Mouse (Mus musculus) adrenal gland, postnatal 10 days (tissue): Measurements from ENCODE around the gene Cdk5rap3. TPM values are rescaled to one million over a fixed set of nuclear protein-coding genes. Genes with fewer than 3 reads are reported as not detected.

Experiments used
- DNase-seq: peaks from one replicate; pipeline ENCODE4 v3.0.0; 2021; ENCODE audit warnings: mixed read lengths
- long read RNA-seq, 2 experiments: library from polyadenylated mRNA; stranded (forward); transcript quantifications; one replicate each; pipeline ENCODE4 v2.0.0; 2021
- total RNA-seq, 2 experiments: library from RNA; stranded (reverse); gene quantifications; 2 replicates each; pipeline ENCODE4 v1.2.3; 2021

Cdk5rap3 gene
- total RNA-seq = 10 to 100 TPM; 54.1 to 54.9 TPM
- long read RNA-seq, experiment 1, transcript Cdk5rap3-201 (14 exons, 2,250 nt) = major isoform, 162 of 220 reads
- long read RNA-seq, experiment 1, partial matches to known transcripts = 26 of 220 reads
- long read RNA-seq, experiment 1, other reads (novel, unspliced or antisense) = 31 of 220 reads
- long read RNA-seq, experiment 2, transcript Cdk5rap3-201 (14 exons, 2,250 nt) = major isoform, 86 of 119 reads
- long read RNA-seq, experiment 2, partial matches to known transcripts = 12 of 119 reads
- long read RNA-seq, experiment 2, other reads (novel, unspliced or antisense) = 21 of 119 reads

DNA sequence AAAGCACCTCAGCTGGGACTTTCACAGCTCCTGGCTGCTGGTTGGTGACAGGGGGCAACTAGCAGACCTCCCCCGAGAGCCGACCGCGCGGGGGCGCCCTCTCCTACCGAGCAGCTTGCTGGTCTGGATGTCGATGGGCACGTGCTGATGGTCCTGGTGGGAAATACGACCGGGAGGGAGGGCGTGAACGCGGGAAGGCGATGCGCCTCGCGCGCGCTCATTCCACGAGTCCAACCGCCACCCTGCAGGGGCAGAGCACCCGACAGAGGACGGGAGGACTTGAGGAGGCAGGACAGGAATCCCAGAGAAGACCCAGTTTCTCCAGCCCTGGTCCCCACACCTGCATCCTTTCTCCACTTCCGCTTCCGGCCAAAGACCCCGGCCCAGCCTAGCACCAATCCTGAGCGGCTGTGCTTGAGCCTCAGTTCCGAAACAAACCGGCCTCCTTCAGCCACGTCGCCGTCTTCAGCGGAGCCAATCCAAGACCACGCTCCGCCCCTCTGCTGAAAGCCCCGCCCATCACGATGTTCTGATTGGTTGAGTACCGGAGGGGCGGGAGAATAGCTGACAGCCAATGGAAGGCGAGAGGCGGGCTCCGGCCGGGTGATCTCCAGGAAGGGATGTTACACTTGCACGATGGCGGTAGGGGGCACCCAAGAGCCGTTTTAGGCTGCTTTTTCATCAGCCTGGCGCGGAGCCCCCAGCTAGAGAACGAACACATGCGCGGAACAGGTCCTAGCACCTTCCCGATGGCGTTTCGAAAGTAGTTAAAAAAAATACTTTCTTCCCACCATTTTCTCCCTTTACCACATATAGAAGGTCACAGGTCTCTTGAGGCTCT lies at the start of gene Cdk5rap3:
Gene Cdk5rap3, minus strand, starts transcription at position 453 of the 841 bp plus-strand sequence.
- peak; percentile 99 for DNase-seq

DNA sequence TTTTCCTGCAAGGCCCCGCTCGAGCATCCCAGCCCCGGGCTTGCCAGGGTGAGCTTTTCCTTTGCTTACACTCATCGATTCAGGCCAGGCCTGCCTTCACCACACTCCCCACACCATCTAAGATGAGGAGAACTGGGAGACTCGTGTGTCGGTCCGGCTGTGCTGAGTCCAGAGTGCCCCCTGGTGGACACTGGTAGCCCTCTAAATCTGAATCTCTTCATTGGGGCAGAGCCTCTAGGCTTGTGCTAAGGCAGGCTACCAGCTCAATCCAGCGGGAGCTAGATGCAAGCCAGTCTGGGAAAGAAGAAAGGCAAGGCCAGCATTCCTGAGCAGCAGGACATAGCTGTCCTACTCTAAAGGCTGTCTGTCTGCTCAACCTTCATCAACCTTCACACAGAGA lies 47.3 kb upstream of the Cdk5rap3 start:
- peak; percentile 95 for DNase-seq

GRCm38 (mm10) chr11:96957061-96957805 lies 40.9 kb upstream of the Cdk5rap3 start:
- DNase-seq = no peak

- no peak for DNase-seq
These were observed 39.9 kb upstream of the Cdk5rap3 start for GRCm38 (mm10) chr11:96956009-96956724.

- DNase-seq = no peak
These were observed 38.8 kb upstream of the Cdk5rap3 start for GRCm38 (mm10) chr11:96955094-96955493.

GRCm38 (mm10) chr11:96952896-96953295 lies 36.6 kb upstream of the Cdk5rap3 start:
- no peak for DNase-seq

DNA sequence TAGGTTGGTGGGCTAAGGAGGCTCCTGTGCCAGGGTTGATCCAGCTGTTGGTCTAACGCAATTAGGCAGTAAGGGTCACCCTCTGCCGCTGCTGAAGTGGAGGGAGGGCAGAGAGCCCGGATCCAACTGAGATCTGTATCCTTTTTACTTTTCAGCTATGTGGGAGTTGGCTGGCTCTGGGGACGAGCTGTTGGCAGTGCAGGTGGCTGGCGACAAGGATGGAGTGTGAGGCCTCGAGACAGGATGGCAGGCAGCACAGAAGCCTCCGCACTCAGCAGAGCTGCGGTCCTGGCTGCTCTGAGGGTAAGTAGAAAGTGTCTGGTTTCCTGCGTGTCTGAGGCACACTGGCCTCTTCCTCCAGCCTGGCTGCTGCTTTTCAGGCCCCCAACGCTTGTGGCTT lies 36.1 kb upstream of the Cdk5rap3 start:
- no peak for DNase-seq

- DNase-seq = no peak
These were observed 34.5 kb upstream of the Cdk5rap3 start for GRCm38 (mm10) chr11:96950767-96951166.

- no peak for DNase-seq
These were observed 31.6 kb upstream of the Cdk5rap3 start for GRCm38 (mm10) chr11:96947849-96948248.

DNA sequence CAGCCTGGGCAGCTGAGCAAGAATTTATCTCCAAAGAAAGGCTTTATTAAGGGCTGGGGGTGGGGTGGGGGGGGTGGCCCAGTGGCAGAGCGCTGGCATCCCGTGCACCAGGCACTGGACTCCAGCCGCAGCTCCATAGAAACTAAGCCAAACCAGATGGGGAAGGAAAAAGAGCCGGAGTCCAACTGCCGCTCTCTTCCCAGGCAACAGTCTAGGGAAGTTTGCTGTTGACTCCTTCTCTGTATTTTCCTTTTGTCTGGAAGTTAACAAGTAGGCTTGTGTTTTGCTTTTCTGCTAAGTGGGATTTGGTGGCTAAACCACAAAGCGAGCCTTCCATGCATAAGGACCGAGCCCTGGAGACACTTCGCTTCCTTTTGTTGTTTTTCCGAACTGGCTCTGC lies 30.2 kb upstream of the Cdk5rap3 start:
- no peak for DNase-seq

- DNase-seq = no peak
These were observed 28.7 kb upstream of the Cdk5rap3 start for GRCm38 (mm10) chr11:96944844-96945580.

DNA sequence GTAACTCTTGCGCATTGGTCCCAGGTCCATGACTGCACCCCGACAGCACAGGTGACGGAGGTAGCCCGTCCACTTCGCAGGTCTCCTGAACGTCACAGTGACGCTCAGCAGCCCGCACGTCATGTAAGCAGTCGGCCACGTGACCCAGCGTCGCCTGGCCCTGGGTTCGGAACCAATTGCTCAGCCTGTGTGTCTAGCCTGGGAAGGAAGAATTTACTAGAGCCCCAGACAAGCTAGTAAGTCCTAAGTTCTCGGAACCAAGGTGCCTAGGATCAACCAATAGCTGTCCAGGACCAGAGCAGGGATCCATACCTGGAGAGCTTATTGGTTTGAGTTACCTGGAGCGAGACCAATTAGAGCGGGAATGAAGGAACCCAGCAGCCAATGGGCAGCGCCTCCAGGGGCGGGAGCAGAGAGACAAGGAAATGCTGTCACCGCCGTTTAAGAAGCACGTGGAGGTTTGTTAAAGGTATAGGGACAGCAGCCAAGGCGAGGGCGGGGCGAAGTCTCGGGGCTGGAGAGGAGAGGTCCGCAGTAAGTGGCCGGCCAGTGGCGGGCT lies 27.5 kb upstream of the Cdk5rap3 start, which contains the start of gene Pnpo:
Gene Pnpo, minus strand, starts transcription at position 241 of the 559 bp plus-strand sequence.
- peak; percentile 93 for DNase-seq

GRCm38 (mm10) chr11:96941989-96942590 lies 25.8 kb upstream of the Cdk5rap3 start:
- no peak for DNase-seq

DNA sequence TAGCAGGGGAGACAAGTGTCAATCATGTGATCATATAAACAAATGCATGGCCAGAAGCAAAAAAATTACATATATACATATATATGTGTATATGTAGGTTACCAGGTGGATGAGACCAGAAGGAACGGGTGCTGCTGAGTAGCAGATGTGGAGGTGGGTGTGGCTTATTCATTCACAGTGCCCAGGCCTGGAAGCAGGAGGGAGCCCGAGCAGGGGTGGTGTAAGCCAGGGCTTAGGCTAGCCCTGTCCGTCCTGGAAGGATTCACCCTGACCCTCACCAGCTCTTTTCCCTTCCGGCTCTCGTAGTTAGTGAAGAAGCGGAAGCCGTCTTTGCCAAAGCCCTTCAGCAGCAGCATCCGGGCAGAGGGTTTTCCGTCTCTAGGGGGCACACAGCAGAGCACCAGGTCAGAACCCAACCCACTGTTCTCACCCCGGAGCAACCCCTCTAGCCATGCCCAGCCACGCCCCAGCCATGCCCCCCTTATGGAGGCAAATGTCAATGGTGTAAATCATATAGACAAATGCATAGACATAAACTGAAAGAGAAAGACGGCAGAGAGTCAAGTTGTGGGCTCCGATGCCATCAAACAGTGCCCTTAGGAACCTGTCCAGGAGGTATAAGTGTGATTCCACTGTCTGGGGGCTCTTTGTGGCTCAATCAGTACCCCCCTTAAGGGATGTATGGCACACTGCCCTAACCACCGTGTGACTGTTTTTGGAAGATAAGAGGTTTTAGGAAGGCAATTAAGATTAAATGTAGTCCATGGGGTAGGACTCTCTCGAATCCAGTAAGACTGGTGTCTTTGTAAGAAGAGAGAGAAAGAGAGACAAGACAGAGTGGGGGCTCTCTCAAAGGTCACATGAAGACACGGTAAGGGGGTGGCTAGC lies 24.5 kb upstream of the Cdk5rap3 start:
- DNase-seq = no peak

DNA sequence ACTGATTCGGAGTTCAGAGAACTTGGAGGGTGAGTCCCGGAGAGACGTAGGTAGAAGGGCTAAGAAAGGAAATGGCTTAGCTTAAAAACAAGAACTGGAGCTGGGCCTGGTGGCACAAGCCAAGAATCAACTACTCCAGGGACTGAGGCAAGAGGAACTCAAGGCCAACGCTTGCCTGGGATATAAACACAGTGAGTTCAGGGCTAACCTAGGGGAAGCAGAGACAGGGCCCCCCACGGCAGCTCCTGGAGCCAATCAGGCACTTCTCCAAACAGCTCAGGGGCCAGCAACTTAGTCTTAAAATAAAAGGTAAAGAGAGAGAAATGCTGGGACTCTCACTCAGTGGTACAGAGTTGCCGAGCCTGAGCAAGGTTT lies 22.1 kb upstream of the Cdk5rap3 start:
- DNase-seq = peak; percentile 57

DNA sequence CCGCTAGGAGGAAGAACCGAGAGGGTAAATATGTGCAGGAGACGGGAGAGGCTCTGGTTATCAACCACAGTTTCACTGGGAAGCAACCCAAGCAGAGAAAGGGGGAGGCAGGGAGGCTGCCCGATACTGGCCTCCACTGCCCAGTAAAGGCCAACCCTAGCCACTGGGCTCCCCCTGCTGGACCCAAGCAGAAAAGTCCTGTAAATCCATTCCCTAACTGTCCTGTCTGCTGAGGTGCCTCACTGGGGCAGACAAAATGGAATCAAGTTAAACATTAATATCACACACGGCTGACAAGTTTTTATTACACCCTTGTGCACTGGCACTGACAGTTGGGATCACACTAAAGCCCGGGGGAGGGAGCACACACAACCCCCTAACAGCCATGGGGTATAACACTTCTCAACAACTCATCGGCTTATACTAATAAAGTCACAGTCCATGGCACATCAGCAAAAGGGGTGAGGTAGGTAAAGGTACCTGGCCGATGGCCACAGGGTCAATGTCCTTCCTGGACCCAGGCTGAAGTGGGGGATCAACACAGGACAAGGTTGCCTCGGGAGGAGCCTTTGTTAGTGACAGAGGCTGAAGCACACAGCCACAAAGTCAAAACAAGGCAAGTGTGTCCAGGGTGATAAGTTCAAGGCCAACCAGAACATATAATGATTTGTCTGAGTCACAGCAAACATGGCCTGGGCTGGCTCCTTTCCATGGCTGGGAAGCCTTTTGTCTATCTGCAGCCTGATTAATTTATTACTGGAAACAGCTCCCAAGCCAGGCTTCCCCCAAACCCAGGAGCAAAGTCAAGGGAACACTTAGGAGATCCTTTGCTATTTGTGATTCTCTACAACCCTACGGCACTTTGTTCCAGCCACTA lies 21.5 kb upstream of the Cdk5rap3 start:
- peak; percentile 86 for DNase-seq

DNA sequence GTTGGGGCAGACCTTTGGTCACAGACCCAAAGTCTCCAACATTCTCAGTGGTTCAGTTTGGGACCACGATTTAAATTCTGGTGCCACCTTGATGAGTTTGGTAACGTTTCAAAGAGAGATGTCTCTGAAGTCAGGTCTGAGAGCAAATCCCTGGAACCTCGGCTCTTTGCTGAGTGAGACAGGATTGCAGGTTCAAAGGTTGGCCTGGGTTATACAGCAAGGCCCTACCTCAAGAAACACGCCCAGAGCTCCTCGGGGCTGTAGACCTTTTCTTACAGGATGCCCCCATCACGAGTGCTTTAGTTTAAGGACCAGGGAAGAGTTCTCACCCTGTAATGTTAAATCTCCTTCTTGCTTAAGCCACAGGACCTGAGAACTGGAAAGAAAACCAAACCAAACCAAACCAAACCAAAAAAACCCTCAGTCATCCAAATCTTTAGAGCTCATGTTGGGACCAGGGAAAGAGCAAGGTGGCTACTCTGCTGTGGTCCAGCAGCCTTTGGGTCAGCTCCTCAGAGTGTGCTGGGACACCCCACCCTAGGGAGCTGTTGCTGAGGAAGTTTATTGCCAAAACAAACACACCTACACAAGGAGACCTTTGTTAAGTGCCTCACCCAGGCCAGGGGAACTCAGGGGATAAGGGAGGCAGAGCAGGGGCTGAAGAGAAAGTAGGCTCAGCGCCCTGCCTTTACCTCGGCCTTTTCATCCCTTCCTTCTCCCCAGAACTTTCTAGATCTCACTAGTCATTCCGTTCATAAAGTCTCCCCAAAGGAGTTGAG lies 19.8 kb upstream of the Cdk5rap3 start:
- DNase-seq = no peak

DNA sequence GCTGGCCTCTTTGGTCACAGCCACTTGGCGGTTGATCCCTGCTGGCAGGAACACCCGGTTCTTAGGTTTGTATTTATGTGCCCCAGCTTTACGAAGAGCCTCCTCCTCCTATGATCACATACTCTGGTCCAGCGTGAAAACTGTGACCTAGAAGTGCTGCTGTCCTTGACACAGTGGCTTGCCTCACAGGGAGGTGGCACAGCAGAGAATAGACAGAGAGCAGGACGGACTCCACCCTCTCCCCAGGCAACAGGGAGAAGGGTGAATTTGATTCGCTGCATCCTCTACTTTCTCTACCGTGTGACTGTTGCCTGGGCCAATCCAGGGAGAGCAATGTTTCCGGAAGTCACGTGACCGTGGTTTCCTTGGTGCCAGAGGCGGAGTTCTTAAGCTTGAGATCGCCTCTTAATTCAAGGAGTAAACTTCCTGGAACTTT lies 18.6 kb upstream of the Cdk5rap3 start:
- peak; percentile 87 for DNase-seq
